Mouse (Mus musculus) neural tube, embryonic 11.5 days (tissue): ENCODE results near the gene Krt20. TPM values are rescaled to one million over a fixed set of nuclear protein-coding genes. Genes with fewer than 3 reads are reported as not detected.

ENCODE experiments used
- ATAC-seq: fragments of 200-750 bp; cut with Nextera tagmentation; 2 replicates; pipeline ENCODE4 v1.8.0; 2017; ENCODE audit warnings: moderate number of reproducible peaks, mild to moderate bottlenecking, moderate TSS enrichment, moderate library complexity; ENCODE audit not compliant: insufficient read depth, low FRiP score, low TSS enrichment
- DNase-seq: peaks from one replicate; pipeline ENCODE4 v3.0.0-alpha.2; 2015; ENCODE audit warnings: low spot score
- H3K27ac ChIP-seq: fragments of 300-500 bp; sonication (generic); 2 replicates; pipeline ENCODE4 v1.5.1; 2014; ENCODE audit warnings: low read depth, mild to moderate bottlenecking, low read length
- H3K27me3 ChIP-seq: fragments of 300-500 bp; sonication (generic); 2 replicates; pipeline ENCODE4 v1.6.1; 2014; ENCODE audit warnings: mild to moderate bottlenecking, low read length, mixed read lengths; ENCODE audit not compliant: control insufficient read depth, insufficient read depth
- H3K36me3 ChIP-seq: fragments of 300-500 bp; sonication (generic); 2 replicates; pipeline ENCODE4 v1.6.1; 2014; ENCODE audit warnings: mild to moderate bottlenecking, low read length, moderate library complexity, mixed read lengths; ENCODE audit not compliant: control insufficient read depth, insufficient read depth
- H3K4me1 ChIP-seq: fragments of 300-500 bp; sonication (generic); 2 replicates; pipeline ENCODE4 v1.6.1; 2014; ENCODE audit warnings: low read length, mixed read lengths; ENCODE audit not compliant: control insufficient read depth, insufficient read depth
- H3K4me2 ChIP-seq: fragments of 300-500 bp; sonication (generic); 2 replicates; pipeline ENCODE4 v1.6.1; 2014; ENCODE audit warnings: low read depth, mild to moderate bottlenecking, moderate library complexity
- H3K4me3 ChIP-seq: fragments of 300-500 bp; sonication (generic); 2 replicates; pipeline ENCODE4 v1.5.1; 2014; ENCODE audit warnings: low read depth, low read length
- H3K9ac ChIP-seq: fragments of 300-500 bp; sonication (generic); 2 replicates; pipeline ENCODE4 v1.6.1; 2014; ENCODE audit warnings: mild to moderate bottlenecking, low read length
- H3K9me3 ChIP-seq: fragments of 300-500 bp; sonication (generic); 2 replicates; pipeline ENCODE4 v1.6.1; 2016; ENCODE audit warnings: low read length; ENCODE audit not compliant: control insufficient read depth
- WGBS: fragments of 180-500 bp; shearing (Covaris S2); extraction: QIAGEN DNeasy Blood & Tissue Kit; methylation state at CpG from one replicate; pipeline ENCODE4 v1.1.7; 2014; 5-methylcytosine and 5-hydroxymethylcytosine counted together
- polyA plus RNA-seq: library from polyadenylated mRNA; unstranded; fragments of >200 nt; fragmentation: Nextera tagmentation; extraction: Ambion mirVana; gene quantifications from 2 replicates; pipeline ENCODE4 v1.2.1, GENCODE M21; 2014

The Krt20 gene
- polyA plus RNA-seq, 1 experiment from 2014 or later: 0.19 TPM

- DNase-seq (no peak), ATAC-seq (no peak)
- H3K9ac ChIP-seq: no peak overlapping the region
These were observed 39.1 kb downstream of the Krt20 start for GRCm38 (mm10) chr11:99398832-99399231.

DNA sequence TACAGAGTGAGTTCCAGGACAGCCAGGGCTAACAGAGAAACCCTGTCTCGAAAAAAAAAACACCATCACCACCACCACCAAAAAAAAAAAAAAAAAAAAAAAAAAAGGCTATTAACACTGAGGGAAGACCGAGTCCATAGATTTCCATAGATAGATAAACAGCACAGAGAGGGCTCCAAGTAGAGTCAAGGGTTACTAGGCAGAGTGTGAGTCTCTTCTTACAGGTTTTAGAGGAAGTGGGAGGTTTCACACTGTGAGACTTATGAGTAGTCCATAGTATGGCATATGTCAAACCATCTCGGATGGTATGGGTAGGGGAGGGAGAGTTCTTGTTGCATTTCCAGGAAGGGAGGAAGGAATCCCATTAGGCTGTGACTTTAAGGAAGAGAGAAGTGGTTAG lies 39.9 kb downstream of the Krt20 start:
- H3K27ac ChIP-seq: no peak overlapping the region
- DNase-seq (no peak), ATAC-seq (no peak)
- no peaks in the 10 kb centered on the region for H3K27me3 ChIP-seq
- no peak overlapping the region for H3K4me3 ChIP-seq
- H3K4me1 ChIP-seq: no peaks in the 10 kb centered on the region
- no peaks in the 10 kb centered on the region for H3K36me3 ChIP-seq
- WGBS: 87% methylated on average over 3 of the region's 3 CpGs
- H3K9ac ChIP-seq: no peak overlapping the region
- no peaks in the 10 kb centered on the region for H3K9me3 ChIP-seq
- H3K4me2 ChIP-seq: no peak overlapping the region

More at GRCm38 (mm10) chr11:99398832-99399231, 39.1 kb downstream of the Krt20 start:
- Histone ChIP-seq H3K4me1 (no peaks in the 10 kb centered on the region), H3K4me2 (no peak overlapping the region), H3K9me3 (no peaks in the 10 kb centered on the region), H3K27me3 (no peaks in the 10 kb centered on the region), H3K36me3 (no peaks in the 10 kb centered on the region), H3K4me3 (no peak overlapping the region), H3K27ac (no peak overlapping the region)
- WGBS: 62% methylated on average over 8 of the region's 8 CpGs

- WGBS: 89% methylated on average over 2 of the region's 2 CpGs
- Histone ChIP-seq H3K27me3 (no peaks in the 10 kb centered on the region), H3K36me3 (no peaks in the 10 kb centered on the region), H3K9me3 (no peaks in the 10 kb centered on the region), H3K4me2 (no peak overlapping the region), H3K4me1 (no peaks in the 10 kb centered on the region), H3K9ac (no peak overlapping the region), H3K4me3 (no peak overlapping the region), H3K27ac (no peak overlapping the region)
- no peak for DNase-seq
- ATAC-seq: no peak
These were observed 41.3 kb downstream of the Krt20 start for GRCm38 (mm10) chr11:99396661-99397060.

DNA sequence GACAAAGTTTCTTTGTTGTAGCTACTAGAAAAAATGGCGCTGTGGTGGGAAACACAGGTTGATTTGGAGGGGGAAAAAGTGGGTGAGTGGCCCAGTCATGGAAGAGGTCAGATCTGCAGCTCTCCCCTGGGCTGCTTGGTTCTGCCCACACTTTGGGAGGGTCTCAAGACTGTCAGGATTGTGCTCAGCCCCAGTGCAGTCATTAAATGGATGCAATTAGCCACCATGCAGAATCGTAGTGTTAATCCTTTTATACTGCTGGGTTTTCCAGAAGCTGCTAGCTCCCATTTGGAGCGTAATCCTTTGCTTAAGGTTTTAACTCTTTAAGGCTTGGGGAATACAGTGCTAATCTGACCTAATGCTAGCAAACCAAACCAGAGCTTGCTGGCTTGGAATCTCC lies 41.9 kb downstream of the Krt20 start:
- ATAC-seq: no peak

DNA sequence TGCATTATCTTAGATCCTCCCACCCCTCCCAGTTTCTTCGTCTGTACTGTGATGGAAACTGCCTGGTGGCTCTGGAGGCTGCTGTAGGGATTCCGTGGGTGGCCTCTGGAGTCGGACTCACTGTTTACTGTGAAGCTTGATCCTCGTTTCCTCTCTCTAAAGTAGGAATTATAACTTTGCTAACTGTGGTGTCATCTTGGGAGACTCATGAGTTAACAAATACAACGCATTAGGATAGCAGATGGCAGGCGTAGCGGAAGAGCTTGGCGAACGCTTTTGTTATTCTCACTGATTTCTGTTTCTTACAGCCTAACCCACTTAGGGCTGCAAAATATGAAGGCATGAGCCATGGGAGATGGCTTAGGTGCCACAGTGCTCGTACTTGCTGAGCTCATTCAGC lies 45.5 kb downstream of the Krt20 start:
- Histone ChIP-seq H3K36me3 (no peaks in the 10 kb centered on the region), H3K27me3 (no peaks in the 10 kb centered on the region), H3K4me2 (no peak overlapping the region), H3K9ac (no peak overlapping the region), H3K4me1 (no peaks in the 10 kb centered on the region), H3K27ac (no peak overlapping the region), H3K4me3 (no peak overlapping the region), H3K9me3 (no peaks in the 10 kb centered on the region)
- no peak for DNase-seq
- 92% methylated on average over 10 of the region's 10 CpGs for WGBS
- ATAC-seq: no peak

More for the DNA sequence above, 41.9 kb downstream of the Krt20 start:
- Histone ChIP-seq H3K36me3 (no peaks in the 10 kb centered on the region), H3K4me2 (no peak overlapping the region), H3K4me1 (no peaks in the 10 kb centered on the region), H3K9me3 (no peaks in the 10 kb centered on the region), H3K4me3 (no peak overlapping the region), H3K27me3 (no peaks in the 10 kb centered on the region), H3K27ac (no peak overlapping the region), H3K9ac (no peak overlapping the region)
- no peak for DNase-seq
- 42% methylated on average over 3 of the region's 3 CpGs for WGBS

DNA sequence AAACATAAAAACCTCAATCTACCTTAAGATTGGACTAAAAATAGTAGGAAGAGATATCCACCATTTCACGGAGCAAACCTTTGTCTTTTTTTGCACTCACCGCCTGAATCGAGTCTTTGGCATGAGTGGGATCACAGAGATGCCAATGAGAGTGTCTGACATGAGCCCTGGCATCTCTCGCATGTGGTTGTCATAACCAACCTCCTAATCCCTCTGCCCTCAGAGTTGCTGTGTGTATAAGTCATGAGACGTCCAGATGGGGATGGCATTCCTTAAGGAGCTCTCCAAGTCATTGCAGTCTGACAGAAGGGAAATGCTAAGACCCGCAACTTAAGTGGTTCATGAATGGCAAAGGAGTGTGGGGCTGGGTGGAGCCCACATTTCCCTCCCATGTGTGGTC lies 46.6 kb downstream of the Krt20 start:
- WGBS: 84% methylated on average over 6 of the region's 6 CpGs
- peaks cover 6% of the 10 kb centered on the region; the same call in 1 of the 2 replicates for H3K4me1 ChIP-seq

GRCm38 (mm10) chr11:99390866-99391265 lies 47.1 kb downstream of the Krt20 start:
- no peak overlapping the region for H3K27ac ChIP-seq
- no peak for ATAC-seq
- no peak for DNase-seq

More for the DNA sequence above, 46.6 kb downstream of the Krt20 start:
- DNase-seq (no peak), ATAC-seq (no peak)
- no peaks in the 10 kb centered on the region for H3K9me3 ChIP-seq
- H3K4me2 ChIP-seq: no peak overlapping the region
- H3K36me3 ChIP-seq: no peaks in the 10 kb centered on the region
- no peak overlapping the region for H3K27ac ChIP-seq
- H3K9ac ChIP-seq: no peak overlapping the region
- H3K4me3 ChIP-seq: no peak overlapping the region
- H3K27me3 ChIP-seq: no peaks in the 10 kb centered on the region

DNA sequence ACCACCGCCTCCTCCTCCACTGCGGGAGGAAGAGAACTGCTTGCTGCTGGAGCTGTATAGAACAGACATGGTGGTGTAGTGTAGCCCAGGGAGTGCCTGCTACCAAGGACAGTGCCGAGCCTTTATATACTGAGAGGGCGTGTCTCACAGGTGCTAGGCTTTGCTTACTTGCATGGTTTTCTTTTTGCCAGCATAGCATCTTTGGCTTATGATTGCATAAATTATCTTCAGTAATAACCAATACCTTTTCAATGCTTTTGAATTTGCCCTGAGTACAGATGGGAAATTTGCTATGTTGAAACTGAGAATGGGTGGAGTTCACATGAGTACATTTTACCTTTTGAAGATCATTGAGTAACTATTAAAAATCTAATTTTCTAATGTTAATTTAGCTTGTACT lies 48.7 kb downstream of the Krt20 start, which contains the start of gene Krt10:
TSS of gene Krt10 (minus strand) at position 101 of the 400 bp plus-strand sequence.
- Histone ChIP-seq H3K27me3 (no peaks in the 10 kb centered on the region), H3K9ac (no peak within 1 kb of the TSS), H3K27ac (no peak within 1 kb of the TSS), H3K4me3 (no peak within 1 kb of the TSS), H3K9me3 (no peaks in the 10 kb centered on the region), H3K4me1 (peaks cover 6% of the 10 kb centered on the region; the same call in 1 of the 2 replicates), H3K36me3 (no peaks in the 10 kb centered on the region), H3K4me2 (no peak within 1 kb of the TSS)
- ATAC-seq (no peak), DNase-seq (no peak)
- 84% methylated on average over 4 of the region's 4 CpGs for WGBS

More at GRCm38 (mm10) chr11:99390866-99391265, 47.1 kb downstream of the Krt20 start:
- H3K4me1 ChIP-seq: peaks cover 6% of the 10 kb centered on the region; the same call in 1 of the 2 replicates
- H3K9ac ChIP-seq: no peak overlapping the region
- no peaks in the 10 kb centered on the region for H3K27me3 ChIP-seq
- no peak overlapping the region for H3K4me3 ChIP-seq
- 85% methylated on average over 7 of the region's 7 CpGs for WGBS
- no peaks in the 10 kb centered on the region for H3K9me3 ChIP-seq
- H3K4me2 ChIP-seq: no peak overlapping the region
- H3K36me3 ChIP-seq: no peaks in the 10 kb centered on the region

GRCm38 (mm10) chr11:99388661-99389060 lies 49.3 kb downstream of the Krt20 start:
- H3K4me2 ChIP-seq: no peak overlapping the region
- H3K4me1 ChIP-seq: peaks cover 6% of the 10 kb centered on the region; the same call in 1 of the 2 replicates
- H3K4me3 ChIP-seq: no peak overlapping the region
- no peak for DNase-seq
- H3K27me3 ChIP-seq: no peaks in the 10 kb centered on the region
- WGBS: 94% methylated on average over 18 of the region's 18 CpGs
- no peaks in the 10 kb centered on the region for H3K9me3 ChIP-seq
- H3K27ac ChIP-seq: no peak overlapping the region
- no peak for ATAC-seq
- no peaks in the 10 kb centered on the region for H3K36me3 ChIP-seq
- H3K9ac ChIP-seq: no peak overlapping the region
